In genomic region chr2:157204366-157205218, GRCm38 (mm10) we compare ENCODE assay signal across 8 mouse cellular contexts. TPM values are rescaled to one million over a fixed set of nuclear protein-coding genes. Genes with fewer than 3 reads are reported as not detected.
DNase-seq lines count a peak whose midpoint lies in the region; ATAC-seq and TF ChIP-seq lines count a peak whose summit lies in the region.

Gene Rbl1, minus strand, starts transcription at chr2:157204534.

- H3K9me3 ChIP-seq in heart, embryonic 12.5 days (replicated peaks), result no peaks in the 10 kb centered on the region
- no peaks in the 10 kb centered on the region for H3K9me3 ChIP-seq in kidney, postnatal 0 days (replicated peaks; ENCODE audit: low read length)
- no peaks in the 10 kb centered on the region; the same call in 1 of the 2 replicates for H3K9me3 ChIP-seq in liver, embryonic 11.5 days (ENCODE audit: control insufficient read depth, low read length)
- H3K9me3 ChIP-seq in stomach, embryonic 14.5 days (ENCODE audit: control insufficient read depth, low read depth, low read length), result no peaks in the 10 kb centered on the region

- no peaks in the 10 kb centered on the region for H3K27me3 ChIP-seq in heart, embryonic 12.5 days (replicated peaks)
- no peaks in the 10 kb centered on the region for H3K27me3 ChIP-seq in kidney, postnatal 0 days (ENCODE audit: insufficient read depth, low read length)
- H3K27me3 ChIP-seq in liver, embryonic 11.5 days (replicated peaks; ENCODE audit: control insufficient read depth, insufficient read depth, low read length), result no peaks in the 10 kb centered on the region
- H3K27me3 ChIP-seq in stomach, embryonic 14.5 days (ENCODE audit: control insufficient read depth, insufficient read depth, low read length), result no peaks in the 10 kb centered on the region

- peak within 1 kb of the TSS; percentile 74 for H3K4me3 ChIP-seq in heart, embryonic 12.5 days
- H3K4me3 ChIP-seq in kidney, postnatal 0 days (replicated peaks; ENCODE audit: low read depth, low read length), result peak within 1 kb of the TSS; percentile 85
- peak within 1 kb of the TSS; percentile 80 for H3K4me3 ChIP-seq in liver, embryonic 11.5 days (ENCODE audit: low read depth, low read length)
- H3K4me3 ChIP-seq in stomach, embryonic 14.5 days (ENCODE audit: low read depth, low read length), result peak within 1 kb of the TSS; percentile 66

- peak; percentile 93 for DNase-seq in B cell, adult 2 months
- DNase-seq in brain, adult 2 months (ENCODE audit: low read depth, low spot score), result peak; percentile 96
- DNase-seq in kidney, postnatal 0 days (ENCODE audit: low spot score), result peak; percentile 93
- peak; percentile 97 for DNase-seq in liver, embryonic 11.5 days (ENCODE audit: low spot score)
- DNase-seq in naive thymus-derived CD4-positive, alpha-beta T cell, adult 2 months (ENCODE audit: low read depth), result peak; percentile 95

- WGBS in heart, embryonic 12.5 days, result 1% methylated on average over 73 of the region's 73 CpGs
- WGBS in kidney, postnatal 0 days, result 1% methylated on average over 72 of the region's 73 CpGs
- WGBS in liver, embryonic 11.5 days, result 1% methylated on average over 73 of the region's 73 CpGs
- WGBS in stomach, embryonic 14.5 days, result under 1% methylated on average over 69 of the region's 73 CpGs

- TF ChIP-seq CTCF in kidney, postnatal 0 days (IDR thresholded peaks at IDR 0.05; ENCODE audit: low read depth), result peak; percentile 30

- H3K27ac ChIP-seq in heart, embryonic 12.5 days (ENCODE audit: poor library complexity, severe bottlenecking), result peak within 1 kb of the TSS; percentile 95
- peak within 1 kb of the TSS; percentile 95 for H3K27ac ChIP-seq in kidney, postnatal 0 days
- H3K27ac ChIP-seq in liver, embryonic 11.5 days (ENCODE audit: low read depth, low read length), result peak within 1 kb of the TSS; percentile 95
- H3K27ac ChIP-seq in stomach, embryonic 14.5 days (ENCODE audit: low read length), result peak within 1 kb of the TSS; percentile 97

- peaks cover 8% of the 10 kb centered on the region; the same call in 1 of the 2 replicates for H3K36me3 ChIP-seq in heart, embryonic 12.5 days
- no peaks in the 10 kb centered on the region for H3K36me3 ChIP-seq in kidney, postnatal 0 days (ENCODE audit: insufficient read depth, low read length)
- H3K36me3 ChIP-seq in liver, embryonic 11.5 days (ENCODE audit: control insufficient read depth, insufficient read depth, low read length), result peaks cover 4% of the 10 kb centered on the region; the same call in 1 of the 2 replicates
- H3K36me3 ChIP-seq in stomach, embryonic 14.5 days (ENCODE audit: control insufficient read depth, insufficient read depth, low read length), result no peaks in the 10 kb centered on the region

- H3K4me1 ChIP-seq in heart, embryonic 12.5 days (replicated peaks), result 0 out of 2 replicates have a peak, but pooled peaks cover 6% of the 10 kb centered on the region
- H3K4me1 ChIP-seq in kidney, postnatal 0 days (replicated peaks; ENCODE audit: insufficient read depth, low read length), result no peaks in the 10 kb centered on the region
- peaks cover 3% of the 10 kb centered on the region; the same call in 1 of the 2 replicates for H3K4me1 ChIP-seq in liver, embryonic 11.5 days (replicated peaks; ENCODE audit: control insufficient read depth, insufficient read depth, low read length)
- no peaks in the 10 kb centered on the region for H3K4me1 ChIP-seq in stomach, embryonic 14.5 days (ENCODE audit: control insufficient read depth, insufficient read depth, low read length)

- peak; percentile 82 for ATAC-seq in erythroblast, adult 5-6 weeks (replicated peaks; ENCODE audit: low FRiP score, poor library complexity, severe bottlenecking)
- ATAC-seq in heart, embryonic 12.5 days (ENCODE audit: insufficient number of reproducible peaks, low FRiP score), result peak; percentile 84
- ATAC-seq in kidney, postnatal 0 days (replicated peaks; ENCODE audit: low FRiP score, low read depth), result peak; percentile 85
- ATAC-seq in liver, embryonic 11.5 days (replicated peaks; ENCODE audit: low FRiP score), result peak; percentile 81
- peak; percentile 85 for ATAC-seq in stomach, embryonic 14.5 days (ENCODE audit: insufficient number of reproducible peaks, insufficient read depth, low FRiP score, low read depth)

- peak within 1 kb of the TSS; percentile 92 for H3K4me2 ChIP-seq in heart, embryonic 12.5 days
- H3K4me2 ChIP-seq in kidney, postnatal 0 days (ENCODE audit: low read length), result peak within 1 kb of the TSS; percentile 84
- H3K4me2 ChIP-seq in liver, embryonic 11.5 days, result peak within 1 kb of the TSS; percentile 93
- peak within 1 kb of the TSS; percentile 48 for H3K4me2 ChIP-seq in stomach, embryonic 14.5 days (replicated peaks; ENCODE audit: low read depth, low read length)

- H3K9ac ChIP-seq in heart, embryonic 12.5 days, result peak within 1 kb of the TSS; percentile 95
- peak within 1 kb of the TSS; percentile 88 for H3K9ac ChIP-seq in kidney, postnatal 0 days (ENCODE audit: low read depth, low read length)
- peak within 1 kb of the TSS; percentile 97 for H3K9ac ChIP-seq in liver, embryonic 11.5 days (ENCODE audit: low read depth, low read length)
- H3K9ac ChIP-seq in stomach, embryonic 14.5 days (replicated peaks; ENCODE audit: low read depth, low read length), result peak within 1 kb of the TSS; percentile 67

RNA-seq across cellular contexts. Expression of gene Rbl1, which starts in this region (rescaled TPM):
- 31.5 and 34.9 TPM in 2 replicates for total RNA-seq in erythroblast, adult 5-6 weeks (2015; ENCODE audit: low replicate concordance)
- total RNA-seq in erythroblast, adult 5-6 weeks (2017; ENCODE audit: low replicate concordance), result 40.8 and 48.4 TPM in 2 replicates
- polyA plus RNA-seq in heart, embryonic 12.5 days (2016; fragmentation: Nextera tagmentation; extraction: Ambion mirVana), result 20.7 and 21.4 TPM in 2 replicates
- polyA plus RNA-seq in kidney, postnatal 0 days (2015; fragmentation: Nextera tagmentation; extraction: Ambion mirVana), result 15.6 and 16.7 TPM in 2 replicates
- polyA plus RNA-seq in liver, embryonic 11.5 days (2014; fragmentation: Nextera tagmentation; extraction: Ambion mirVana), result 29.2 and 33.7 TPM in 2 replicates
- 30.5 and 30.7 TPM in 2 replicates for polyA plus RNA-seq in stomach, embryonic 14.5 days (2014; fragmentation: Nextera tagmentation; extraction: Ambion mirVana)

Comparison
In these comparisons a context has a peak if more than half of its experiments do, and no peak if none do; other contexts are left out.
1. Peak in every context shown above with its lines: DNase-seq, ATAC-seq, H3K4me3 ChIP-seq and H3K27ac ChIP-seq.